Mouse (Mus musculus) cortical plate, adult 2 months (tissue): Measurements from ENCODE around the gene Gm10061.
"Not testable (repeated sequence)": the region's sequence is repeated elsewhere in the genome, so short reads cannot be mapped to it uniquely, and the experiment has no call there.

Source experiments
- CTCF ChIP-seq: fragments of 200-500 bp; IDR thresholded peaks from 2 replicates; pipeline ENCODE4 v1.5.1; 2011; ENCODE audit warnings: mild to moderate bottlenecking, control low read depth, low read length; ENCODE audit not compliant: insufficient read depth; ENCODE audit errors: extremely low read depth
- POLR2A ChIP-seq: fragments of 200-500 bp; IDR thresholded peaks from 2 replicates; pipeline ENCODE4 v1.6.1; 2011; ENCODE audit warnings: mild to moderate bottlenecking, low read length, control low read depth; ENCODE audit not compliant: insufficient read depth; ENCODE audit errors: extremely low read depth

DNA sequence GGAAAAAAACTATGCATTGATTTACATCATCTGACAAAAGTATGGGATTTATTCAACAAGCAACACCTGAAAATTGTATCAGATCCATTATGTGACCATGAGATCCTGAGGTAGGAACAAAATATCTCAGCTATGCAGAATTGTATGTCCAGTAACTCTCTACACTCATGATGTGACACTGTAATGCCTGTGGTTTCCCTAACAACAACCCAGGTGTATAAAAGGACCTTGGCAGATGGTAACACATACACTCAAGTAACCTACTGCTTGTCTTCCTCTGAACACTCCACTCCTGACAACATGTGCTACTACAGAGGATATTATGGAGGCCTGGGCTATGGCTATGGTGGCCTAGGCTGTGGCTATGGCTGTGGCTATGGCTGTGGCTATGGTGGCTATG is 18.3 kb downstream of the Gm10061 start, which contains the start of gene Gm7735:
- not testable (repeated sequence) for TF ChIP-seq CTCF, POLR2A
